Mouse (Mus musculus): Measurements from ENCODE around the gene Rad51b. TPM values are rescaled to one million over a fixed set of nuclear protein-coding genes. Genes with fewer than 3 reads are reported as not detected.

Rad51b gene
- polyA plus RNA-seq, 1 experiment = 1.7 TPM

DNA sequence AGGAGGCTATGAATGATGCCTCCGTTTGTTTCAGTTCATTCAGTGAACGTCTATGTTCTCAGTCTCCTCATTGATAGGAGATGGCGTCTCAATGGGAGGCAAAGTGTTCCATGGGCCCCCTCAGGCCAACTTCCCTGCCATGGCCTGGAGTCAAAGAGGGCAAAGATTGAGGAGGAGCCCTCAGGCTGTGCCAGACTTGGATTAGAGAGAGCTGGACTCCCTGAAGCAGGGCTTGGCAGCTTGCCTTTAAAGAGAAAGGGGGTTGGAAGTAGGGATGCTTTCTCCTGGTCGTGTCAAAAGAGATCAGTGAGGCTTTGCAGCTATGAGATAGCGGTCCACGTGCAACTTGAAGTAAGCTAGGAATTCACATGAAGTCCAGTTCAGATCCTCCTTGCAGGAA, 469.0 kb downstream of the Rad51b start:
- DNase-seq (ENCODE audit: low spot score) = no peak

GRCm38 (mm10) chr12:79768741-79769322, 471.8 kb downstream of the Rad51b start:
- no peak for DNase-seq (ENCODE audit: low spot score)

DNA sequence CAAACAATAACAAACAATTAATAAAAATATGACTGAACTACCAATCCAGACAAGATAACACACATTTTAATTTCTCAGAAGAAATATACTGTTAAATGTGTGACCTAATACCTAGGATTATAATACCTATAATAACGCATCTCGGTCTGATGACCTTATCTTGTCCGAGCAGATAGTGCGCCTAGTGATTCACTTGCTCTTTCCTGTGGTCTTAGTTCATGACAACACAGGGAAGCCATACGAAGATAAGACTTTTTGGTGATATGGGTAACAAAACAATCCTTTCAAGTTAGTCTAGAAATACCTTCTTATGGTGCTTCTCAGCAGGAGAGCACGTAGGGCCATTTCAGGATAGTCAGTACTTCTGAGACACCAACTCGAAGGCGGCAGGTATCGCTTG, 472.7 kb downstream of the Rad51b start:
- DNase-seq (ENCODE audit: low spot score) = no peak

DNA sequence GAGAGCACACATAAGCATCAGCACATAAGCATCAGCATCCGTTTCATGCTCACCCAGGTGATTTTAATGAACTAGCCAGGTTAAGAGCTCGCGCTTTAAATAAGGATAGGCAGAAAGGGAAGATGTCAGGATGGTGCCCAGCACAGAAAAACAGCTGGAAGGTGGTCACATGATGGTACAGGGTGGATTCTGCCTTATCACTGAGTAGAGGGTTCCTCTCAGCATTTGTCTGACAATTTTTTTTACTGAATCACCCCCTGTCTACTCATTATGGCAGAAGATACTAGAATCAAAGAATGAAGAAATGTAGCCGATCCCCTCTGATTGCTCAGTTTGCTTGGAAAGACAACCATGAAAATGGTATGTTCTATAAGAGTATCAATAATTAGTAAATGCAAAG, 474.1 kb downstream of the Rad51b start:
- DNase-seq (ENCODE audit: low spot score) = no peak

DNA sequence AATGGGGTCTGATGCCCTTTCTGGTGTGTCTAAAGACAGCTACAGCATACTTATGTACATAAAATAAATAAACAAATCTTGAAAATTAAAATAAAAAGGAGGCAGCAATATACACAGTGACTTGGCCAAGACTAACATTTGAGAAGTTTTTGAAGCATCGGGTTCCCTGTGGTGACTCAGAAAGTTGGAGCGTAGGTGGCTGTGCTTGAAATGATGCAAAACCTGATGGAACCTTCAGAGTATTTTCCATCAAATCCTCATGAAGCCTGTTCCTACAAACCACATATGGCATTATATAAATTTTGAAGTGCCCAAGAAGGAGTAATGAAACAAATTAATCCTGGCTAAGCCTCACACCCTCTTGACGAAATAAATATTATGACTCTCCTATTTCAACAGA, 474.7 kb downstream of the Rad51b start:
- no peak for DNase-seq (ENCODE audit: low spot score)

DNA sequence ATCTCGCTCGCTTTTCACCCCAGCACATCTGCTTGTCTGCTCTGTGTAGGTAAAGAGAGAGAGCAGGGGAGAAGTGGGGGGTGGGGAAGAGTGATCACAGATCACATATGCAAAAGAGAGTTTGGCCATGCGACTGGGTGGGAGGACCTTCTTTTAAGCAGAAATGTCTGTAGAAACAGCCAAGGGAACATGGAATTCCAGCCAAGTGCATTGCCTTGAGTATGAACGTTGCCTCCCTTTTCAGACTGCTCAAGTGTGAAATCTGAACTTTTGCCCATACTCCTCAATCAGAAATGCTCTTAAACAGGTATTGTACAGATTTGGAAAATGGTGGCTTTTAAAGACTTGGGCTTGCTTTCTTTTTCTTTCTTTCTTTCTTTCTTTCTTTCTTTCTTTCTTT, 476.2 kb downstream of the Rad51b start:
- DNase-seq (ENCODE audit: low spot score) = no peak

DNA sequence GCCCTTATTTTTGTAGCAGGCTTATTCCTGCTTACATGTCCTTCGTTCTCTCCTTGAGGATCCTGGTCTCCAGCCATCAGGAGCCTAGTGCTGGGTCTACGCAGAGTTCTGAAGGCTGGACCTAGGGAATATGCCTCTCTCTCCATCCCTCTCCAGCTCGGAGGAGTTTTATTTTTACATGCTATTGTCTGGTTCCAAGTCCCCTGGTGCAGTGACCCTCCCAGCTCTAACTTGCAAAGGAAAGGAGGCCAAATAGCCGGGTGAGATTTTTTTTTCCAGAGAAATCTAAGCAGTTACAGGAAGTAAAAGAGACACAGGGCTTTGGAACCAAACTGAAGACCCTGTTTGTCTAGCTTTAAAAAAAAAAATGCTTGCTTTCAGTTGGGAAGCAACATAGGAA, 477.5 kb downstream of the Rad51b start:
- DNase-seq (ENCODE audit: low spot score) = no peak

GRCm38 (mm10) chr12:79776828-79777227, 479.7 kb downstream of the Rad51b start:
- no peak for DNase-seq (ENCODE audit: low spot score)

DNA sequence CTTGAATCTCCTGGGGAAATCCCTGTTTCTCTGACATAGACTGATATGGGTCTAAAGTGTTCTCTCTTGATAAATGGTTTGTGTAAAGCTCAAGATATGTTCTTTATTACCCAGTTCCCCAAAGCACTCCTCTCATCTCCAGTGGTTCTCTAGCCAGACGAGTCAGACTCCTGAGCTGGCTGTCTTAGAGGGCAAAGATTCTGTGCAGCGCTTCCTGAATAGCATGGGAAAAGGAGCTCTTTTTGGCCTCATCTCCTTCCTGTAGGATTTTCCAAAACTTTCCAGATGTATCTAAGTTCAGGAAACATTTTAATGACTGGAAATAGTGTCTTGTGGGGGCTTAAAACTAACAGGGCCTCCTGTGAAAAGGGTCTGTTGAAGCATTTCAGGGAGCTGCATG, 483.7 kb downstream of the Rad51b start:
- DNase-seq (ENCODE audit: low spot score) = no peak

- no peak for DNase-seq (ENCODE audit: low spot score)
Observed at GRCm38 (mm10) chr12:79781788-79782187, 484.7 kb downstream of the Rad51b start.

GRCm38 (mm10) chr12:79782444-79783117, 485.5 kb downstream of the Rad51b start:
- DNase-seq (ENCODE audit: low spot score) = no peak

DNA sequence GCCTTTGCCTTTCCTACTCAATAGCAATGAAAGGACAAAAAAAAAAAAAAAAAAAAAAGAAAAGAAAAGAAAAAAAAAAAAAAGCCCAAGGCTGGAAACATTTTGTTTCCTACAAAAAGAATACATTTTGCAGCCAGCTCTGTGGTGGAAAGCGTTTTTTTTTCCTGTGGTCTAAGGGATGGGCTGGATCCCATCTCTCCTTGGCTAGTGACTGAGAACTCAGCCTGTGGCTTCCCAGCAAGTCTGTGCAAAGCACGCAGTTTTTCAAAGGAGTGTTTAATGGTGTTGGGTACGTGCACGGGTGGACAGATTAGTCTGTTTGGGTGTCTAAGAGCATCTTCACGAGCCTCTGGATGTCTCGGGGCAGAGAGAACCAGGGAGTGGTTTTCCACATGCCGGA, 487.1 kb downstream of the Rad51b start:
- DNase-seq (ENCODE audit: low spot score) = no peak

DNA sequence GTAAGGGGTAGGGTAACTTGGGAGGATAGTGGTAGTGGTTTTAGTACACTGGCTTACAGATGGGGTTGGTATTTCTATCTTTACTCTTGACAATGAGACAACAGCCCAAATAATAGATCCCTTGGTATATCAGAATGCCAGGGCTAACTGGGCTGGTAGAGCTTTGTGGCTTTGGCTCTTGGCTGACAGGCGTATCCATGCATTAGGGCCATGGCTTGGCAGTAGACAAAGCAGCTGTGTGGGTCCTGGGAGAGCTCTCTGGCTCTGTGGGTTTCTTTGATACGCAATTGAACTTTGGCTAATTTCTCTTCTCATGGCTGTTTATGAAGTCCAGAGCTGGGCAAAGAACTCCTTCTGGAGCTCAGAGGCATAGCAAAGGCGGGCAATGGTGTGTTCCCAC, 488.6 kb downstream of the Rad51b start:
- DNase-seq (ENCODE audit: low spot score) = no peak

DNA sequence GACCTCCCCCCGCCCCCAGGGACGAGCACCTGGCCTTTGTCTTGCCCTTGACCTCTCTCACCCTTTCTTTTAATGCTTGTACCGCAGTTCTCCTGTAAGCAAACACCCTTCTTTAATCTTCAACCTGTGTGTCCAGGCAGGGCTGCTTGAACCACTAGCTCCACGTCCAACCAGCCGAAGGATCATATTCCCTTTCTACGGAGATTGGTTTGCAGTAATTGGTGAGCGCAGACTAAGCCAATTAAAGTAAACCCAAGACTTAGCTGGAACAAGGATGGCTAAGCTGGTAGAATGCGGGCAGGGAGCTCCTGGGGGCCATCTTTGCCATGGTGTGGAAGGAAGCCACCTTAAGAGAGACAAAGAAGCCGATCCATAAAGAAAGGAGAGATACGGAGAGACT, 490.5 kb downstream of the Rad51b start:
- no peak for DNase-seq (ENCODE audit: low spot score)

DNA sequence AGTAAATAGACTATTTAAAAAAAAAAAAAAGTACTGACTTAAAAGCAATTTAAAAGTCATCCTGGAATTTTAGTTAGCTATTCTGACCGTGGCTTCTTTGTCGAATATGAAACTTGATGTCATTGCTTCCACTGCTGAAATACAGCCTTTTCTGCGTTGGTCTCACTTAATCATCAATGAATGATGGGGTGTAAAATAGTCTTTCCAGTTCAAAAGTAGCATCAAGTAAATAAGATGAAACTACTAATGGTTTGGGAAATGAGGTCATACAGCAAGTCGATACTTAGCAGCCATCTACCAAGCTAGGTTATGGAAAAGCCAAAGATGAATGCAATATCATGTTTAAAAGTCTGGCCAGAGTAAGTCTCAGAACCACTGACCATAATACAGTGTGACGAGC, 491.3 kb downstream of the Rad51b start:
- no peak for DNase-seq (ENCODE audit: low spot score)

DNA sequence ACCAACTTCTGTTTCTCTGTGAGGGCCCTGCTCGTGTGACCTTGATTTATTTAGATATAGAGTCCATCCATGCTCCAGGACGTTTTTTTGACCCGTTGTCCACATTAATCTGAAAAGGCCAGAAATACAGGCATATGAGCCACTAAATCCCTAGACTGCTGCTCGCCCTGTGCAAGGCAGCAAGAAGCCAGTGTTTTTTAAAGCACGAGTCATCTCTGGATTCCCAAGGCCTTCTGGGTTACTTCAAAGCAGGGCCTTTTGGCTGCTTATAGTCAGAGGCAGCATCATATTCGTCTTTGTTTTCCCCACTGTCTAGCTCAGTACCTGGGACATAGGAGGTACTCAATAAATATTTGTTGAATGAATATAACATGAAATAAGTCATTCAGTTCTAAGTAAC, 492.4 kb downstream of the Rad51b start:
- no peak for DNase-seq (ENCODE audit: low spot score)

- DNase-seq (ENCODE audit: low spot score) = no peak
Observed at GRCm38 (mm10) chr12:79793382-79793781, 496.3 kb downstream of the Rad51b start.

- no peak for DNase-seq (ENCODE audit: low spot score)
Observed at GRCm38 (mm10) chr12:79794802-79795201, 497.7 kb downstream of the Rad51b start.

DNA sequence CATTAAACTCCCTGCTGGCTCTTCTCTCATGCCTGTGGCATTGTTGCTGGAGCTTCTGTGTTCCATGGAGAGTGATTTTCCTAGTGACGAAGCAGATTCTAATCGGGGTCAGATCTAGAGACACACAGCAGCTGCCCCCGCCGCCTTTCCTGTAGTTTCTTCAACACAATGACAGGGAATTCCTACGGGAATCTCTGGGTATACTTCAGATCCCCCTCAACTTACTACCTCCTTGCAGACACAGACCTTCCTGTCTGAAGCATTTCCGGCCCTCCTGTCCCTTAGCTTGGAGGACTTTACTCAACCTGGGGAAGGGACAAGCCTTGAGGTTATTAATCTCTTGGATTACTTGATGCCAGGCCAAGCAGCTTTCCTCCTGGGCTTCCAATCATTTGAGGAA, 499.2 kb downstream of the Rad51b start:
- no peak for DNase-seq (ENCODE audit: low spot score)

DNA sequence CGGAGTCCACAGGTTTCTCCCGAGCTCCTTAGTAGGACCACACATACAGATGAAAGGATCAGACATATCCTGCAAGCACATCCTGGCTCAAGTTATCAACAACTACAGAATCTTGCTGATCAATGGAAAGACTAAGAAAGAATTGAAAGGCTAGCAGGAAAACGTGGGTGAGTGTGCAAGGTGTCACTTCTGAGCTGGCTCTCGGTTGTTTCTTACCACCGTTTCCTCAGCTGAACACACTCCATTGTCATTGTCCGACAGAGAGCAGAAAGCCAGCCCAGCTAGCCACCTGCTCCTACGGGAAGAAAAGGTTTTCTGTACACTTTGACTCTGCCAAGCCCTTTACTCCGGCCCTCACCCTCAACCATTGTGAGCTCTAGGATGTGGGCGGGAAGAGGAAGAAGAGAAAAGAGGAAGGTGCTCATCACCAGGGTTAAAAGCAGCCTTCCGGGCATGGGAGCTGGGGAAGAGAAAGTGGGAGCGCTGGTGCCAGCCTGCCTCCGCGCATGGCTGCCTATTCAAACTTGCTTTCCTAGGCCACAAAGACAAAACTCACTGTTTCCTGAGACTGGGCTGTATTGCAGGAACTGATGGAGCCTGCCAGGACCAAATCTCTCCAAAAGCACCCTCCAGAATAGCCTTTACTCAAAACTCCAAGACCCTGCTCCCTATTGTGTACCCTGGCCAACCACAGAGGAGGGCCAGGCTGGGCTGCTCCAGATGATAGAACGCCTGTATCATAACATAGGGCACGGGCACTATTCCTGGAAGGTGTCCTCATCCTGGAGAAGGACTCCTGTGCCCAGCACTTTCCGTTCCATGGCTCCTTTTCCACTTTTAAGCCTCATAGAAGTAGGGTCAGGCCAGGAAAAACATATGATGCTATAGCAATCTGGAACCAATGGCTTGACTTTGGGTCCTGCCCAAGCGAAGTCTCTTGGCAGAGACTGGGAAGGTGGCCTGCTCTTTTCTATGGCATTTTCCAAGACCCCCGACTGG, 500.0 kb downstream of the Rad51b start:
- no peak for DNase-seq (ENCODE audit: low spot score)

GRCm38 (mm10) chr12:79798488-79798887, 501.4 kb downstream of the Rad51b start:
- no peak for DNase-seq (ENCODE audit: low spot score)

DNA sequence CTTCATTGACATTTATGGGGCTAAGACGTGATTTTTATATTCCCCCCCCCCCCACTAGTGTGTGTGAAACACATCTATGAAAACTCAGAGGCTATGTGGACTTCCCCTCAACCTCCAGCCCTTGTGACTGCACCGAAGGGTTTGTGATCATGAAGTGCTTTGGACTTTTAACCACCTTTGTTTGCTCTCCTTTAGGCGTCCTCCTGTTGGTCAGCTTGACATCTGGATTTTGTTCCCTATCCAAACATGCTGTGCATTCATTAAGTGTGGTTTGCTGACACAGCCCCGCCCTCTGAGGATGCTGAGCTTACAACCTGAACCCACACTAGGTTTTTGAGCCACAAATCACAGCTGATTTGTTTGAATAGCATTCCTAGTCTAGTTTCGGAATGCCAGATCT, 502.3 kb downstream of the Rad51b start:
- no peak for DNase-seq (ENCODE audit: low spot score)

GRCm38 (mm10) chr12:79803670-79804069, 506.6 kb downstream of the Rad51b start:
- no peak for DNase-seq (ENCODE audit: low spot score)
